Mouse (Mus musculus) G1E (cell line): ENCODE data around the gene Sh3rf1. TPM values are rescaled to one million over a fixed set of nuclear protein-coding genes. Genes with fewer than 3 reads are reported as not detected.

ENCODE experiments used
- ATAC-seq: 2 replicates; pipeline ENCODE4 v1.8.0; 2016; ENCODE audit warnings: mild to moderate bottlenecking; ENCODE audit not compliant: insufficient number of reproducible peaks, poor library complexity, low FRiP score, severe bottlenecking; ENCODE audit errors: extremely low read depth
- DNase-seq: peaks from one replicate; pipeline ENCODE4 v3.0.0; 2012; ENCODE audit warnings: low spot score
- H3K27me3 ChIP-seq: 2 replicates; pipeline ENCODE4 v1.6.1; 2012; ENCODE audit warnings: mild to moderate bottlenecking, low read length, inconsistent platforms; ENCODE audit not compliant: insufficient read depth
- H3K36me3 ChIP-seq: replicated peaks from 2 replicates; pipeline ENCODE3; 2012; ENCODE audit warnings: mild to moderate bottlenecking, inconsistent platforms
- H3K4me1 ChIP-seq: 2 replicates; pipeline ENCODE4 v1.6.1; 2012; ENCODE audit warnings: low read depth, low read length, inconsistent platforms, mixed read lengths; ENCODE audit not compliant: insufficient read depth
- H3K4me3 ChIP-seq: 2 replicates; pipeline ENCODE4 v1.5.1; 2012; ENCODE audit warnings: low read depth, mild to moderate bottlenecking, inconsistent platforms, low read length, moderate library complexity, mixed read lengths
- H3K9me3 ChIP-seq: replicated peaks from 2 replicates; pipeline ENCODE4 v1.6.1; 2012; ENCODE audit warnings: inconsistent platforms
- CTCF ChIP-seq: IDR thresholded peaks from 2 replicates; pipeline ENCODE4 v1.5.1; 2012; ENCODE audit warnings: low read depth, low read length, inconsistent platforms, mixed read lengths
- GATA1 ChIP-seq: IDR thresholded peaks from 2 replicates; pipeline ENCODE4 v1.6.1; 2012; ENCODE audit warnings: borderline replicate concordance, low read length, inconsistent platforms, mixed read lengths
- GATA2 ChIP-seq: IDR thresholded peaks from 2 replicates; pipeline ENCODE4 v1.6.1; 2012; ENCODE audit warnings: low read depth, low read length, inconsistent platforms, borderline replicate concordance
- POLR2AphosphoS5 ChIP-seq: IDR thresholded peaks from 2 replicates; pipeline ENCODE4 v1.6.1; 2012; ENCODE audit warnings: low read depth, low read length, inconsistent platforms; ENCODE audit not compliant: insufficient replicate concordance
- TAL1 ChIP-seq: conservative IDR thresholded peaks from 2 replicates; pipeline ENCODE4 v1.6.1; 2012; ENCODE audit warnings: low read depth, low read length, inconsistent platforms, mixed read lengths
- polyA plus RNA-seq: library from polyadenylated mRNA; stranded (reverse); fragments of >175 nt; gene quantifications from 2 replicates; pipeline ENCODE4 v1.2.3, GENCODE M21; 2012
- total RNA-seq, 2 experiments: library from RNA; stranded (forward) in 1 of 2; stranded (reverse) in 1 of 2; fragments of 200-1000 nt in 1 of 2; fragments of >200 nt in 1 of 2; fragmentation: Nextera tagmentation in 1 of 2; gene quantifications; 2 replicates each; pipeline ENCODE4 v1.2.3; 2014 to 2017

The Sh3rf1 gene
- total and polyA plus RNA-seq, 3 experiments = 2.3 to 4.0 (median 2.6) TPM

DNA sequence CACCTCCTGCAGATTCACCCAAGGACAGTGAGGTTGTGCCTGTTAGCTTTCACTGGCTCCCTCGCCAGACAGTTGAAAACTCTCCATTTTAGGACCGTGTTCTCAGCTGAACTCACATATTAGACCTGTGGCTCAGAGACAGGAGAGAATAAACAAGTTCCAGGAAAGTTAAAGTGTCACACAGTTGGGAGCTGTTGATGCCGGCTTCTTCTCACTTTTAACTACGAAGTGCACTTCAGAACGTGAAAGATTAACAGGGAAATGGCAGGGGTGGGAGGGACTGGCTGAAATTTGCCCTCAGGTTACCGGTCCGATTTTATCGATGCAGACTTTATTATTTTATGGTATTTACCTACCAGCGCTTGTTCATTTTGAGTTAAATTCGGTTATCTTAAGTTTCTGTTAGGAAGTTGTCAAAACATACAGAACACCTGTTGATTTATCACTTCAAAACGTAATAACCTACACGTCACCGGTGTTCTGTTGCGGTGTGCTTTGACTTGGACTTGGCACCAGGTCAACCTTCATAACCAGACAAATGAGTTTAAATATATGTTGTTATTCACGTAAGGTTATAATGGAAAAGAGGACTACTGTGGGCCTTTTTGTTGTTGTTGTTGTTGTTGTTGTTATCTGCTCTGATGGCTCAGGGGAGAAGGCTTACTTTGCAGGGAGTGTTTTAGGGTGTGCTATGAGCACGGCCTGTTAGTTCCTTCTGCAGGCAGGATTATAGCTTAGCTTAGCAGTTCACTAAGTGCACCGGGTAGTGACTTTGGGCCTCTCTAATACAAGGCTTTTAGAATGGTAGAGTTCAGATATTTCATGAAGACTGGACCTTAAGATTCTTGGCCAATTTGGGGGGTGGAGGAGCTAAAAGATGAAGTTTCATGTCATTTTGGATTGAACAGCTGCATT is 49.9 kb downstream of the Sh3rf1 start:
- TF ChIP-seq TAL1 = no peak
- TF ChIP-seq GATA2 = no peak
- TF ChIP-seq CTCF = no peak
- TF ChIP-seq POLR2AphosphoS5 = no peak
- TF ChIP-seq GATA1 = no peak
- no peak for DNase-seq
- Histone ChIP-seq H3K4me3 (no peak overlapping the region), H3K36me3 (no peaks in the 10 kb centered on the region), H3K9me3 (no peaks in the 10 kb centered on the region), H3K27me3 (no peaks in the 10 kb centered on the region), H3K4me1 (no peaks in the 10 kb centered on the region)
- no peak for ATAC-seq

DNA sequence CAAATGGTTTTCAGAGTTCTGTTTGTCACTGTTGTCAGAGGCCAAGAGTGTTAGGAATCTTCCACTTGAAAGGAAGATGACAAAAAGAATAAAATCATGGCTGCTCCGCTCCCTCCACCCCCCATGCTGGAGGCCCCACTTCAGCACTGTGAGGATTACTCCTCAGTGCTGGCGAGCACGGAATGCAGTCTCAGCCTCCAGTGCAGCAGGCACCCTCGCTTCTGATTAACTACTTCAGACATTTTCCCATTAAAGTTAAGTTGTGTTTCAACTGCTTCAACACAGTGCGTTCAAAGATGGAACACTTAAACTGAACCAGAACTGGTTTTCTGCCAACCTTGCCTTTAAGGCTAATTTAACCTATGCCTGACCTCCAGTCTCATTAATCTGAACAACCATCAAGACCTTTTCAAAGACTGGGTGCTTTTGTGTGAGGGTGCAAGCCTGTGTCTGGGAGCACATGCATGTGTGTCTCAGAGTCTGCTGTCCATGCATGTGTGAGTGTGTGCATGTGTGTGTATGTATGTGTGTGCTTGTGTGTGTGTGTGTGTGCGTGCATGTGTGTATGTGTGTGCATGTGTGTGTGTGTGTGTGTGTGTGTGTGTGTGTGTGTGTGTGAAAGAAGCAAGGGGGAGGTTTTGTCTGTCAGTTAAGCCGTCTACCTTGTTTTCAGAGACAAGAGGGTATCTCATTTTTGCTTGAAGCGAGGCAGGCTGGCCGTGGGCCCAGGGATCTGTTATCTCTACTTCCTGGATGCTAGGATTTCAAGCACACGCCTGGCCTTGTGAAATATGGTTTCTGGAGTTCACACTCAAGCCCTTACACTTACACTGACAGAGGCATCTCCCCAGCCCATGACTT is 51.2 kb downstream of the Sh3rf1 start:
- Histone ChIP-seq H3K9me3 (no peaks in the 10 kb centered on the region), H3K4me1 (no peaks in the 10 kb centered on the region), H3K27me3 (0 out of 2 replicates have a peak, but pooled peaks cover 2% of the 10 kb centered on the region), H3K36me3 (no peaks in the 10 kb centered on the region), H3K4me3 (no peak overlapping the region)
- TF ChIP-seq GATA1 (no peak), TAL1 (no peak), POLR2AphosphoS5 (no peak), CTCF (no peak), GATA2 (no peak)
- no peak for ATAC-seq
- DNase-seq = no peak

GRCm38 (mm10) chr8:61275463-61276356 is 52.0 kb downstream of the Sh3rf1 start:
- no peaks in the 10 kb centered on the region for H3K9me3 ChIP-seq
- DNase-seq (no peak), ATAC-seq (no peak)
- 0 out of 2 replicates have a peak, but pooled peaks cover 2% of the 10 kb centered on the region for H3K27me3 ChIP-seq
- H3K4me1 ChIP-seq = no peaks in the 10 kb centered on the region
- no peaks in the 10 kb centered on the region for H3K36me3 ChIP-seq
- TF ChIP-seq TAL1 (no peak), GATA1 (no peak), GATA2 (no peak), POLR2AphosphoS5 (no peak), CTCF (no peak)
- H3K4me3 ChIP-seq = no peak overlapping the region

DNA sequence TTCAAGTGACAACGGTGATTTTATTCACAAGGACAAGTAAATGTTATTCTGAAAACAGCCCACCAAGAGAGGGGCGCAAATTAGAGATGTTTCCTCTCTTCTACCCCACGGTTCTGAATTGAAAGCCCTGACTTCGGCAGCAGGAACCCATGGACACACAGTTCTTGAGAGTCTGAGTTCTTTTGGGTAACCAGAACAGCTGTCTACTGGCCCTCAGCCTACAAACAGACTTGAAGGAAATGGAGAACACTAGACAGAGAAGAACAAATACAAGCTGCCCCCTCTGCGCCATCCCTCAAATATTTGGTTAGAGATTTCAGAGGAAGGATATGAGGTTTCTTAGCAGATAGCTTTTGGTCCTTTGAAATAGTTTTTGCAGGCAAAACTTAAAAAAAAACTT is 52.7 kb downstream of the Sh3rf1 start:
- ATAC-seq (no peak), DNase-seq (no peak)
- Histone ChIP-seq H3K4me3 (no peak overlapping the region), H3K9me3 (no peaks in the 10 kb centered on the region), H3K27me3 (0 out of 2 replicates have a peak, but pooled peaks cover 2% of the 10 kb centered on the region), H3K4me1 (no peaks in the 10 kb centered on the region), H3K36me3 (no peaks in the 10 kb centered on the region)
- TF ChIP-seq GATA2 = no peak
- TF ChIP-seq CTCF = no peak
- TF ChIP-seq GATA1 = no peak
- TF ChIP-seq POLR2AphosphoS5 = no peak
- TF ChIP-seq TAL1 = no peak

GRCm38 (mm10) chr8:61279030-61279429 is 55.4 kb downstream of the Sh3rf1 start:
- TF ChIP-seq CTCF (no peak), POLR2AphosphoS5 (no peak), TAL1 (no peak), GATA2 (no peak), GATA1 (no peak)
- DNase-seq (no peak), ATAC-seq (no peak)
- H3K27me3 ChIP-seq = peaks cover 4% of the 10 kb centered on the region; the same call in 1 of the 2 replicates
- no peaks in the 10 kb centered on the region for H3K4me1 ChIP-seq
- H3K4me3 ChIP-seq = no peak overlapping the region
- H3K9me3 ChIP-seq = no peaks in the 10 kb centered on the region
- H3K36me3 ChIP-seq = no peaks in the 10 kb centered on the region
